Mouse (Mus musculus) heart, postnatal 0 days (tissue): Measurements from ENCODE around the gene Siglech. TPM values are rescaled to one million over a fixed set of nuclear protein-coding genes. Genes with fewer than 3 reads are reported as not detected.

Experiments used
- ATAC-seq: fragments of 200-750 bp; cut with Nextera tagmentation; 2 replicates; pipeline ENCODE4 v1.8.0; 2017; ENCODE audit warnings: low read depth, moderate number of reproducible peaks, moderate library complexity; ENCODE audit not compliant: insufficient read depth
- DNase-seq: peaks from one replicate; pipeline ENCODE4 v3.0.0-alpha.2; 2016; ENCODE audit warnings: low spot score
- H3K27ac ChIP-seq: fragments of 300-500 bp; sonication (generic); 2 replicates; pipeline ENCODE4 v1.5.1; 2014; ENCODE audit warnings: low read depth, mild to moderate bottlenecking
- H3K27me3 ChIP-seq: fragments of 300-500 bp; sonication (generic); 2 replicates; pipeline ENCODE4 v1.6.1; 2014; ENCODE audit warnings: low read length, mixed read lengths; ENCODE audit not compliant: control insufficient read depth, insufficient read depth
- H3K36me3 ChIP-seq: fragments of 300-500 bp; sonication (generic); replicated peaks from 2 replicates; pipeline ENCODE4 v1.6.1; 2014; ENCODE audit warnings: low read length, mixed read lengths; ENCODE audit not compliant: control insufficient read depth, insufficient read depth
- H3K4me1 ChIP-seq: fragments of 300-500 bp; sonication (generic); 2 replicates; pipeline ENCODE4 v1.6.1; 2014; ENCODE audit warnings: antibody characterized with exemption; ENCODE audit not compliant: control insufficient read depth, insufficient read depth
- H3K4me2 ChIP-seq: fragments of 300-500 bp; sonication (generic); 2 replicates; pipeline ENCODE4 v1.6.1; 2014; ENCODE audit warnings: low read depth, mild to moderate bottlenecking, low read length, moderate library complexity
- H3K4me3 ChIP-seq: fragments of 300-500 bp; sonication (generic); 2 replicates; pipeline ENCODE4 v1.5.1; 2014; ENCODE audit warnings: low read depth, low read length
- H3K9ac ChIP-seq: fragments of 300-500 bp; sonication (generic); replicated peaks from 2 replicates; pipeline ENCODE4 v1.6.1; 2014; ENCODE audit warnings: low read depth, low read length, mixed read lengths
- H3K9me3 ChIP-seq: fragments of 300-500 bp; sonication (generic); replicated peaks from 2 replicates; pipeline ENCODE4 v1.6.1; 2016; ENCODE audit warnings: low read length; ENCODE audit not compliant: control insufficient read depth
- CTCF ChIP-seq: IDR thresholded peaks from 2 replicates; pipeline ENCODE4 v1.5.1; 2016; ENCODE audit warnings: antibody characterized with exemption, control low read depth, low read depth
- EP300 ChIP-seq: IDR thresholded peaks from 2 replicates; pipeline ENCODE4 v1.6.1; 2016; ENCODE audit warnings: antibody characterized with exemption, low read depth
- WGBS: fragments of 180-500 bp; shearing (Covaris S2); extraction: QIAGEN DNeasy Blood & Tissue Kit; methylation state at CpG from one replicate; pipeline ENCODE4 v1.1.7; 2014; 5-methylcytosine and 5-hydroxymethylcytosine counted together
- polyA plus RNA-seq: library from polyadenylated mRNA; unstranded; fragments of >200 nt; fragmentation: Nextera tagmentation; extraction: Ambion mirVana; gene quantifications from 2 replicates; pipeline ENCODE4 v1.2.1, GENCODE M21; 2015
- total RNA-seq: library from RNA; depleted of rRNA; stranded (reverse); fragments of >200 nt; gene quantifications from 2 replicates; pipeline ENCODE4 v1.2.3, GENCODE M21; 2014; ENCODE audit warnings: low replicate concordance; rRNA removed

The Siglech gene
- not detected in 2 replicates for total RNA-seq
- polyA plus RNA-seq = 0.15 TPM in 1 of 2 replicates, not detected in the other

DNA sequence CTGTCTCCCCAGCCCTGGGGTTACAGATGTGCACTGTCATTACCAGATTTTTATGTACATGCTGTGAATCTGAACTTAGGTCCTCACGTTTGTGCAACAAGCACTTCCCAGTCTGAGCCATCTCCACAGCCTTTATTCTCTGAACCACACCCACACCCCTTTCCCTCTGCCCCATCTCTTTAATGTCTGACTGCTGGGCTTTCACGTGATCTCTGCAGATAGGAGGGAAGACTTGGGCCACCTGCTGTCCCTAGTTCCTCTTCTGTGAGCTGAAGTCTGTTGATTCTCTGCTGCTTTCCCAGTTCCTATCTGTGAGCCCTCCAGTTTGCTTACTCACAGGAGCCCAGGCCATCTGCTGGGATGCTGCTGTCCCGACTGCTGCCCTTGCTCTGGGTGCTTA lies at the start of gene Siglech:
Gene Siglech, plus strand, starts transcription at position 253 of the 400 bp plus-strand sequence.
- Histone ChIP-seq H3K36me3 (no peaks in the 10 kb centered on the region), H3K27me3 (no peaks in the 10 kb centered on the region), H3K27ac (no peak within 1 kb of the TSS), H3K9me3 (no peaks in the 10 kb centered on the region), H3K4me3 (no peak within 1 kb of the TSS), H3K4me2 (no peak within 1 kb of the TSS), H3K9ac (no peak within 1 kb of the TSS), H3K4me1 (no peaks in the 10 kb centered on the region)
- ATAC-seq (no peak), DNase-seq (no peak)
- WGBS = 25% methylated on average over 3 of the region's 3 CpGs
- TF ChIP-seq CTCF = no peak
- TF ChIP-seq EP300 = no peak

DNA sequence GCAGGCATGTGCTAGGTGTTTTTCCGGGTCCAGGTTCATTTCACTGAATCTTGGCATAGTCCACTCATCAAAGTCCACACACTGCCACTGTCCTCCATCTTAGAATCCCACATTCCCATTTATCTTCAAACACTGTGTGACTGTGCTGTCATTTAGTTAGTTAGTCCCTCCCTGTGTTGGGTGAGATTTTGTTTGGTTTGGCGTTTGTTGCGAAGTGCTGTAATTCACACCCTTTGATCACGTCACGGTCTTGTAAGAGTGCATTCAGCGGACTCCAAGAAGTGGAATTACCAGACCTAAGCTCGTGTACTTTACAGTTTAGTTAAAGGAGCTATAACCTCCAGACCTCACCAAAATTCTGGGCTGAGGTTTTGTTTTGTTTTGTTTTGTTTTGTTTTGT lies 45.3 kb upstream of the Siglech start:
- no peaks in the 10 kb centered on the region for H3K4me1 ChIP-seq
- TF ChIP-seq EP300 (no peak), CTCF (no peak)
- WGBS = 73% methylated on average over 7 of the region's 7 CpGs
- H3K27me3 ChIP-seq = no peaks in the 10 kb centered on the region
- H3K9me3 ChIP-seq = no peaks in the 10 kb centered on the region
- ATAC-seq (no peak), DNase-seq (no peak)
- H3K9ac ChIP-seq = no peak overlapping the region
- H3K36me3 ChIP-seq = no peaks in the 10 kb centered on the region
- H3K4me3 ChIP-seq = no peak overlapping the region
- no peak overlapping the region for H3K4me2 ChIP-seq
- H3K27ac ChIP-seq = no peak overlapping the region

DNA sequence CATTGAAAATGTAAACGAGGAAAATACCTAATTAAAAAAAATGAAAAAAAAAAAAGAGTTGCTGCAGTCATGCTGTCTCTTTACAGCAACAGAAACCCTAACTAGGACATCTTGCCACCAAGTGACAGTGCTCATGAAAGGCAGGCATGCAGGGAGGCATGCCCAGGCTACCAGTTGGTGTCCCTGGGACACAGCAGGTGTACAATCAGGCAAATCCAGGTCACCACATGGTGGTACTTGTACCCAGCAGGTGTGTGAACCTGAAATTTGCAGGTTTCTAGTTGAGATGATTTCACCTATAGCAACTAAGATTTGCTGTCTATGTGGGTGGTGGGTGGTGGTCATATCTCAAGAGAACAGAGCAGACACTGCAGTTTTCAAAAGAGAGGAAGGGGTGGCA lies 39.1 kb upstream of the Siglech start:
- no peaks in the 10 kb centered on the region for H3K36me3 ChIP-seq
- no peak overlapping the region for H3K4me2 ChIP-seq
- H3K4me1 ChIP-seq = no peaks in the 10 kb centered on the region
- DNase-seq = no peak
- no peak overlapping the region for H3K9ac ChIP-seq
- H3K27ac ChIP-seq = no peak overlapping the region
- no peak for TF ChIP-seq CTCF
- H3K9me3 ChIP-seq = no peaks in the 10 kb centered on the region
- 39% methylated on average over 1 of the region's 1 CpGs for WGBS
- no peak overlapping the region for H3K4me3 ChIP-seq
- no peak for ATAC-seq
- H3K27me3 ChIP-seq = no peaks in the 10 kb centered on the region

DNA sequence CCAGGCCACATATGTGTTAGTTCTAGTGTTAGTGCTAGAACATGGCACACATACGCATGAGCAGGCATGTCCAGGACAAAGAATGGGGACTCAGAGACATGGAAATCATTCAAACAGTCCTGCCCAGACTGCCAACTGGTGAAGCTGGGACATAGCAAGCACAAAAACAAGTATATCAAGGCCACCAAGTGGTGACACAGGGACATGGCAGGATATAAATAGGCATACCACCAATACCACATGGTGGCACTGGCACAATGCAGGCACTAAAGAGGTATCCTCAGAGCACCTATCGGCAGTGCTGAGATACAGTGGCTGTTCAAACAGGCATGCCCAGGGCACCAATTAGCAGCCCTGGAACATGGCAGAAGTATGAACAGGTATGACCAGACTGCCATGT lies 33.5 kb upstream of the Siglech start:
- Histone ChIP-seq H3K9ac (no peak overlapping the region), H3K9me3 (no peaks in the 10 kb centered on the region), H3K4me3 (no peak overlapping the region), H3K27ac (no peak overlapping the region), H3K36me3 (no peaks in the 10 kb centered on the region), H3K27me3 (no peaks in the 10 kb centered on the region), H3K4me2 (no peak overlapping the region), H3K4me1 (no peaks in the 10 kb centered on the region)
- WGBS = 75% methylated on average over 2 of the region's 2 CpGs
- TF ChIP-seq EP300 = no peak
- TF ChIP-seq CTCF = no peak
- DNase-seq (no peak), ATAC-seq (no peak)

DNA sequence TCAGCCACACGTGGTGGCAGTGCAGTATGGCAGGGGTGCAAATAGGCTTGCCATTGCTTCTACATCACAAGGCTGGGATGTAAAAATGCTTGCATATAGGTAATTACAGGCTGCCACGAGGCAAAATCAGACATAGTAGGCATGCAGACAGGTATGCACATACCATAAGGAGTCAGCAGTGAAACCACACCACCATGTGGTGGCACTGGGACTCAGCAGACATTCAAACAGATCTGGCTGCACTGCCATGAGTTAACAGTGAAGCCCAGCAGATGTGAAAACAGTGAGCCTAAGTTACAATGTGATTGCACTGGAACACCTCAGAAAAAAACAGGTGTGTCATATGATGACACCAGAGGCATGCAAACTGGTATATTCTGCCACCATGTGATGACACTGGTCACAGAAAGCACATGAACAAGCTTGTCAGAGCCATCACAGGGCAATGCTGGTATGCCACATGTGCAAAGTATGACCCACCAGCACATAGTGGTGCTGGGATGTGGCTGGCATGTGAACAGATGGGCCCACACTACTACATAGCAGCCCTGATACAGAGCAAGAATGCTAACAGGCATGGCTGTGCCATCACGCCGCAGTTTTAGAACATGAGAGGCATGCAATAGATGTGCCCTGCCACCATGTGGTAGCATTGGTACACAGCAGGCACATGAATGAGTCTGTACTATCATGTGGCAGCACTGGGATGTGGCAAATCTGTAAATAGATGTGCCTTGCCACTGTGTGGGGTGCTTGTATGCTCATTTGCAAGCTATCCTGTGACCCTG lies 30.7 kb upstream of the Siglech start:
- no peak overlapping the region for H3K27ac ChIP-seq
- TF ChIP-seq CTCF = peak; percentile 41
- TF ChIP-seq EP300 = no peak
- H3K4me3 ChIP-seq = no peak overlapping the region
- DNase-seq (no peak), ATAC-seq (no peak)
- H3K9ac ChIP-seq = no peak overlapping the region
- no peak overlapping the region for H3K4me2 ChIP-seq
- H3K36me3 ChIP-seq = no peaks in the 10 kb centered on the region
- H3K27me3 ChIP-seq = no peaks in the 10 kb centered on the region
- no peaks in the 10 kb centered on the region for H3K9me3 ChIP-seq
- 46% methylated on average over 4 of the region's 4 CpGs for WGBS
- H3K4me1 ChIP-seq = no peaks in the 10 kb centered on the region
